Mouse (Mus musculus) bone marrow macrophage, adult 2 months (primary cell): ENCODE measurements around the gene Ntrk1. TPM values are rescaled to one million over a fixed set of nuclear protein-coding genes. Genes with fewer than 3 reads are reported as not detected.
"Not testable (repeated sequence)": the region's sequence is repeated elsewhere in the genome, so short reads cannot be mapped to it uniquely, and the experiment has no call there.

Experiments
- H3K27ac ChIP-seq: 2 replicates; pipeline ENCODE4 v1.5.1; 2012; ENCODE audit warnings: low read depth, low read length; ENCODE audit not compliant: insufficient read depth
- H3K4me1 ChIP-seq: 2 replicates; pipeline ENCODE4 v1.6.1; 2012; ENCODE audit warnings: low read length; ENCODE audit not compliant: control insufficient read depth, insufficient read depth
- H3K4me3 ChIP-seq: 2 replicates; pipeline ENCODE4 v1.5.1; 2012; ENCODE audit warnings: mild to moderate bottlenecking, low read length, moderate library complexity; ENCODE audit not compliant: insufficient read depth
- CTCF ChIP-seq: IDR thresholded peaks from 2 replicates; pipeline ENCODE4 v1.5.1; 2012; ENCODE audit warnings: low read depth, mild to moderate bottlenecking, low read length, moderate library complexity
- POLR2A ChIP-seq: IDR thresholded peaks from 2 replicates; pipeline ENCODE4 v1.6.1; 2012; ENCODE audit warnings: mild to moderate bottlenecking, low read depth, low read length, borderline replicate concordance
- polyA plus RNA-seq: library from polyadenylated mRNA; stranded (reverse); fragments of >200 nt; gene quantifications from 2 replicates; pipeline ENCODE4 v1.2.4, GENCODE M21; 2012; ENCODE audit not compliant: missing spikeins, insufficient read depth, insufficient read length

Gene Ntrk1
- not detected in 2 replicates for polyA plus RNA-seq

DNA sequence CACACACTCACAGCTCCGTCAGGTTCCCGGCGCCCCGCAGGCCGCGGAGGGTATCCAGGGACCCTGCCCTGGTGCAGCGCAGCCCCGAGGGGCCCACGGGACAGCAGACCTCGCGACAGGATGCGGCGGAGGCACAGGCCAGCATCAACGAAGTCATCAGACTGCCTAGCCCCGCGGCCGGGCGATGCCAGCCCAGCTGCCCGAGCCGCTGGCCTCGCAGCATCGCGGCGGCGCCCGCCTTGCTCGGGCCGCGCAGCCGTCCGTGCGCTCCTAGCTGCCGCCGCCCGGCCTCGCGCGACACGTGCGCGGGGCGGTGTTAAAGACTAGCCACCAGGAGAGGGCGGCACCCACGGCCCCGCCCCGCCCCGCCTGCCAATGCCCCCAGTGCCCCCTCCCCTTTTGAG, at the start of gene Ntrk1:
Gene Ntrk1 (minus strand): TSS at position 241 of the 404 bp plus-strand sequence.
- TF ChIP-seq POLR2A (no peak), CTCF (no peak)
- Histone ChIP-seq H3K4me1 (no peaks in the 10 kb centered on the region), H3K27ac (no peak within 1 kb of the TSS), H3K4me3 (no peak within 1 kb of the TSS)

DNA sequence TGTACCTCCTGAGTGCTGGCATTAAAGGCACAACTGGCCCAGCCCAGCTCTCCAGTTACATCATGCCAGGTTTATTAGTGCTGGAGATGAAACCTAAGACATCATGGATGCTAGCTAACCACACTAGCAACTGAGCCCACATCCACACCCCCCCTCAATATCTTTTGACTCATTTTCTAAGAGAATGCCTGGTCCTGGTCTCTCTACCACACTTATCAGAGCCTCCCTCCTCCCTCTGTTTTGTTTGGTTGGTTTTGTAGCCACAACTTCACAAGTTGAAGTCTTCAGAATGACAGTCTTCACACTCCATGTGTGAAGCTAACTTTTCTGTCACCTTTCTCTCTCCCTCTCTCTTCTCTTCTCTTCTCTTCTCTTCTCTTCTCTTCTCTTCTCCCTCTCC, 45.9 kb upstream of the Ntrk1 start:
- TF ChIP-seq POLR2A: no peak
- no peak for TF ChIP-seq CTCF
- no peak overlapping the region for H3K4me3 ChIP-seq
- H3K4me1 ChIP-seq: no peaks in the 10 kb centered on the region
- H3K27ac ChIP-seq: no peak overlapping the region

DNA sequence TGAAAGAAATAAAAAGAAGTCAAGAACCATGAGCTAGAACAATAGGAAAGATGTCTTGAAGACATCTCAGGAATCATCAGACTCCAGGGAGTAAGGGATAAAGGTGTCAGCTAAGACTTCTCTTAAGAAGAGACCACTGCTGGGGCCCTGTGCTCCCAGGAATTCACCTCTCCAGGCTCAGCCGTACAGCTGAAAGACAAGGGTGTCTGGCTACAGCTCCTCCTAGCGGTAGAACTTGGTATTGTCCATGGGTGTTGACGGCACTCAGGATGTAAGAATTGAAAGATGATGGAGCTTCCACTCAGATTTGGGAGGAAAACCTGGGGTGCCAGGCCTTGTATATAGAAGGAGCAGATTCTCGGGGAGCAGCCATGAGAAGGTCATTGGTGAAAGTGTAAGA, 43.7 kb upstream of the Ntrk1 start:
- Histone ChIP-seq H3K4me3 (no peak overlapping the region), H3K4me1 (no peaks in the 10 kb centered on the region), H3K27ac (no peak overlapping the region)
- no peak for TF ChIP-seq POLR2A
- peak; percentile 81 for TF ChIP-seq CTCF

DNA sequence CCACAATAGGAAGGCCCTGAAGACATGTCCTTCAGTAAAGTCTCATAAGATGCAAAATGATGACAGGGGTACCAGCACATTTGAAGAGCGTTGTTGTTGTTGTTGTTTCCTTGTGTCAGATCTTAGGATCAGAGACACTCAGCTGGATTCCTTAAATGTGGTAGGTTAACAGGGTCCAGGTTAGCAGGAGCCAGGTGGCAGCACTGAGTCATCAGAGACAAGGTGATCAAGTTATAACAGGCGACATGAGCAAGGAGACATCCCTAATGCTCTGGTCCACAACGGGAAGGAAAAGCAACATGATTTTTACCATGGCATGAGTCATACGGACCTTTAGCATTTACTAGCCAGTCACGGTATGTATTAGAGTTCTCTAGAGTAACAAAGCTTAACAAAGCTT, 38.5 kb upstream of the Ntrk1 start:
- TF ChIP-seq POLR2A (no peak), CTCF (no peak)
- H3K27ac ChIP-seq: no peak overlapping the region
- H3K4me1 ChIP-seq: 0 out of 2 replicates have a peak, but pooled peaks cover 2% of the 10 kb centered on the region
- H3K4me3 ChIP-seq: no peak overlapping the region

DNA sequence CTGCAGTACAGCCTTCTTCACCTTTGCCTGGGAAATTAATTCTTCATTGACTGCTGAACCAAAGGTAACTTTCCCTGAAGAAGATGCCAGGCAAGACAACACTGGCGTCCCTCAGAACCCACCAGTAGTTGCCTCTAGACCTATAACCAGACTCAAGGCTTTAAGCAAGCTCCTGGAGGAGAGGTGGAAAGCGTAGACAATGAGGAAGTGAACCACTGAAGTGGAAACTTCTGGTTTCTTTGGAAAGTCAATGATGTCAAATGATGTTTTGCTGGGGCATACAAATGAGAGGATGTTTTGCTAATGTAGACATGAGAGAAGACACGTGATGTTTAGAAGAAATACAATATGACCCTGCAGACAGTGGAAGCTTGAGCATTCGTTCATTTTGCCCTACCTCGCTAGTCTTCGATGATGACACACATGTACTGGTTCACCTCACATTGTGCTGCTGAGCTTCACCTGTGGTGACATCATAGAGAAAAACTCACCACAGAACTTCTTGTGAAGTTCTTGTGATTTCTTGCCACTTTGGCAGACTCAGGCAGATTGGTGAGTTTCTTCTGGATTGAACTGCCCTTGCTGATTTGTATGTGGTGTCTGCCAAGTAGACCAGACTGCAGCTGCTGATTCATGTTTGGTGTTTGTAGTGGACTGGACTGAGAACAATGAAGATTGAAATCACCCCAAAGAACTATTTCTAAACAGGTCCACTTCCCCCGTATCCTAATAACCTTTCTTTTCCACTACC, 37.3 kb upstream of the Ntrk1 start:
- Histone ChIP-seq H3K4me3 (no peak overlapping the region), H3K4me1 (0 out of 2 replicates have a peak, but pooled peaks cover 2% of the 10 kb centered on the region), H3K27ac (no peak overlapping the region)
- no peak for TF ChIP-seq POLR2A
- no peak for TF ChIP-seq CTCF

DNA sequence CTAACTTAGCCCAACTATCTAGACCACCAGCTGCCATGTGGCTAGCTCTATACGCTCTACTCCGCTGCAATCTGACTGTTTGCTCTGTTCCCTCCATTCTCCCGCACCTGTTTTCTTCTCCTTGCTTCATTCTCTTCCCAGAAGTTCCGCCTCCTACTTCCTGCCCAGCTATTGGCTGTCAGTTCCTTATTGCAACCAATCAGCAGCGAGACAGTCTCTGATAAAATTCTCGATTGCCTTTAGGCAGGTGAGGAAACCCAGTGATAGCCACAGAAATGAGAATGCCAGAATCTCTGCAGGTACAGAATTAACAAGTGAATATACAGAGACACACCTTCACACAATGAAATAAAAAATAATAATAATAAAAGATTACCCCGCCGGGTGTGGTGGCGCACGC, 34.1 kb upstream of the Ntrk1 start:
- Histone ChIP-seq H3K4me3 (no peak overlapping the region), H3K27ac (no peak overlapping the region), H3K4me1 (0 out of 2 replicates have a peak, but pooled peaks cover 2% of the 10 kb centered on the region)
- no peak for TF ChIP-seq POLR2A
- no peak for TF ChIP-seq CTCF

DNA sequence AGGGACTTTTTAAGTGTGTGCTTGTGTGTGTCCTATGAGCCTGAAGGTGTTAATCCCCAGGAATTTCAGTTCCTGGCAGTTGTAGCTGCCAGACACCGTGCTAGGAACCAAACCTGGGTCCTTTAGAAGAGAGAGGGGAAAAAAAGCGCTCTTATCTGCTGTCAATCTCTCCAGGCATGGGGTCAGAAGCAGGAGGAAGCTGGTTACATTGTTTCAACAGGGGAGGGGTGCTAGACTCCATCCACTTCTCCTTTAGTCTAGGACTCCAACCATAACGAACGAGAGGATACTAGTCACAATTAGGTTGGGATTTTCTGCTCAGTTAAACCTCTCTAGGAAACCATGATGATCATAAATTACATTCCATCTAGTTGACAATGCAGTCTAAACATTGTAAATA, 33.5 kb upstream of the Ntrk1 start:
- TF ChIP-seq CTCF: no peak
- no peak for TF ChIP-seq POLR2A
- Histone ChIP-seq H3K4me3 (no peak overlapping the region), H3K4me1 (0 out of 2 replicates have a peak, but pooled peaks cover 2% of the 10 kb centered on the region), H3K27ac (no peak overlapping the region)

DNA sequence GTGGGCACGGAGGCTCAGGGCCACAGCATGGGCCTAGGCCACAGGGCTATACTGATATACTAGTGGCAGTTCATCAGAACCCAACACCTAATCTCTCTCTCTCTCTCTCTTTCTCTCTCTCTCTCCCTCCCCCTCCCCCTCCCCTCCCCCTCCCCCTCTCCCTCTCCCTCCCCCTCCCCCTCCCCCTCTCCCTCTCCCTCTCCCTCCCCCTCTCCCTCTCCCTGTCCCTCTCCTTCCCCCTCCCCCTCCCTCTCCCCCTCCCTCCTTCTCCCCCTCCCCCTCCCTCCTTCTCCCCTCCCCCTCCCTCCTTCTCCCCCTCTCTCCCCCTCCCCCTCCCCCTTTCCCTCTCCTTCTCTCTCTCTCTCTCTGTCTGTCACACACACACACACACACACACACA, 29.2 kb upstream of the Ntrk1 start, which contains the start of gene Pear1:
Gene Pear1 (minus strand): TSS at position 101 of the 400 bp plus-strand sequence.
- not testable (repeated sequence) for H3K27ac ChIP-seq, H3K4me3 ChIP-seq, H3K4me1 ChIP-seq

DNA sequence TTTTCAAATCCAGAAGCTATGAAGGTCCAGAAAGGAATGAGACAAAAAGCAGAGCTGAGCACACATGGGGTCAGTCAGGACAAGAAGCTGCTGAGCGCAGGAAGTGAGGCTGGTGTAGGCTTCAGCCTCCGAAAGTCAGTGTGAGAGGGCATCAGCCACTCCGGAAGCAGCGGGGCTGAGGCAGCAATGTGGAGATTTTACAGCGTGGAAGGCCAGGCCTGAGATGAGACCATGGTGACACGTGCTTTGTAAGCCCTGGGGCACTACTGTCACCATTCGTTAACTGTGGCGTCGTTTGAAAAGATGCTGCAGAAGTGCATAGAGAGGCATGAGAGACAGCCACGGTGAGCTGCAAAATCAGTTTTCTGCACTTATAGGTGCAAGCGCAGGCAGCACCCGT, 23.3 kb upstream of the Ntrk1 start:
- H3K4me3 ChIP-seq: no peak overlapping the region
- TF ChIP-seq POLR2A: no peak
- no peak for TF ChIP-seq CTCF
- H3K4me1 ChIP-seq: no peaks in the 10 kb centered on the region
- H3K27ac ChIP-seq: no peak overlapping the region

DNA sequence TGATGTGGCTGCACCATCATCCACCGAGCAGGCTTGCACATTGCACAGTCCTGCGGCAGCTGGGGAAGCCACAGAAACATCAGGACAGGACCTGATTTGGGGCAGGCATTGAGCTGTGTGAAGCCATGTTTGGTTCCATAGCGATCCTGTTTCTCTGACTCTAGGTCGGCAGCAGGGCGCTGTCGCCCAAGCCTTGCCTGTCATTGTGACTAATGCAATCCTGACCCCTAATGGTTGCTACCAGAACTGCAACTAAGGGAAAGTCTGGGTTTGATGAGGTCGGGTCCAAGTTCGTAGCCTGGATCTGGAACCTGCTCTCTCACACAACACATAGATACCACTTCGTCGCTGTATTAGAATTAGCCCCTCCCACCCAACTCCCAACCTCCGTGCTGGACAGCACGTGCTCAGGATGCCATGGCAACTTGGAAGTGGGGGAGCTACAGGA, 21.7 kb upstream of the Ntrk1 start:
- no peak overlapping the region for H3K27ac ChIP-seq
- no peak overlapping the region for H3K4me3 ChIP-seq
- peak; percentile 75 for TF ChIP-seq CTCF
- TF ChIP-seq POLR2A: no peak
- H3K4me1 ChIP-seq: no peaks in the 10 kb centered on the region

DNA sequence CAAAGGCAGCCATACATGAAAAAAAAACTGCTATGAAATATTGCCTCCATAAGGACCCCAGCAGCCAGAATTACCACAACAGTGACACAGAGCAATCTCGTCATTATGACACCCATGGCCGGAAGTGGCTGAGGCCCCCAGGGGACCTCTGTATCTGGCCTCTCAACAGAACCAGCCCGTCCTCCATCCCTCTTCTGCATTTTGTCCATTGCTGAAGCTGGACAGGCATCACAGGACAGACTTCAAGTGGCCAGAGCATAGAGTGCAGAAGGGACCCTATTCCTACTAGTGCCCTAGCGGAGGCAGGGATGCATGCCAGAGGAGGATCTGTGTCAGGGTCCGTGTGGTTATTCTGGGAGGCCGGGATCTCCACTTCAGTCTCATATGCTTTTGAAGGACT, 21.2 kb upstream of the Ntrk1 start:
- TF ChIP-seq POLR2A (no peak), CTCF (no peak)
- no peak overlapping the region for H3K4me3 ChIP-seq
- H3K27ac ChIP-seq: no peak overlapping the region
- H3K4me1 ChIP-seq: no peaks in the 10 kb centered on the region
